11 mouse cellular contexts compared by ENCODE assay signal in the genomic region with DNA sequence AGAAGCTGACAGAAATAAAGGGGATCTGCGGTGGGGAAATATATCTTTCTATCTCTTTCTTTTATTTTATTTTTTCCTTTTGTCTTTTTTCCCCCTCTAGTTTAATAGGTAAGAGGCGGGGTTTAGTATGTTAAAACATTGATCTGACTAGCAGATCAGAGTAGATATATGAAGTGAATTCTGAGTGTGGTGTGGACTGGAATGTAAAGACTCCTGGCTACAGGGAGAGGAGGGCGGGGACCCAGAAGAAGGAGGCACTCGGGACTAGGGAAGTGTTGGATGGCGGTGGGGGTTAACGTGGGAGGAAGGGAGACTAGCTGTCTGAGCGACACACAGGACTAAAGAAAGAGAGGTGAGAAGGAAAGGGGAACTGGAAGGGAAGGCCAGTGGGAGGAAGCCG. TPM values are rescaled to one million over a fixed set of nuclear protein-coding genes. Genes with fewer than 3 reads are reported as not detected.
DNase-seq lines count a peak whose midpoint lies in the region; ATAC-seq lines count a peak whose summit lies in the region.
"Had no signal": no experiment of that assay in that cellular context is flagged by ENCODE, and none has a peak within 500 bp of the region (broad histone marks: within the 10 kb centered on the region; RNA-seq: fewer than 3 reads in every experiment).

A gene (plus strand): TSS at position 301 of the 400 bp plus-strand sequence.

- peak within 1 kb of the TSS; percentile 50 for H3K4me3 ChIP-seq in megakaryocyte, embryonic 14.5 days (replicated peaks)
- peak within 1 kb of the TSS; percentile 43 for H3K4me3 ChIP-seq in forebrain, embryonic 13.5 days
- H3K4me3 ChIP-seq in neural tube, embryonic 15.5 days (replicated peaks), result peak within 1 kb of the TSS; percentile 51

- H3K9ac ChIP-seq in forebrain, embryonic 13.5 days, result peak within 1 kb of the TSS; percentile 35; the same call in 1 of the 2 replicates
- H3K9ac ChIP-seq in neural tube, embryonic 15.5 days (replicated peaks), result peak within 1 kb of the TSS; percentile 51

- 4% methylated on average over 8 of the region's 8 CpGs for WGBS in forebrain, embryonic 13.5 days
- 5% methylated on average over 8 of the region's 8 CpGs for WGBS in neural tube, embryonic 15.5 days

- peak in 1 of 2 experiments; percentile 15 for DNase-seq in layer of hippocampus, postnatal 36 days
- no peak for DNase-seq in Muller cell, postnatal 12 days (ENCODE audit: inconsistent ontology term)
- DNase-seq in thymus, postnatal 10 days (ENCODE audit: low spot score in 2 of 2), result no peak
- DNase-seq in ovary, postnatal 36 days (ENCODE audit: low spot score), result no peak
- DNase-seq: adrenal gland, adult 8-10 months had no signal

- ATAC-seq in megakaryocyte, adult 5-6 weeks (ENCODE audit: poor library complexity, severe bottlenecking), result no peak
- no peak for ATAC-seq in forebrain, embryonic 13.5 days
- peak; percentile 19; the same call in 1 of the 2 replicates for ATAC-seq in neural tube, embryonic 15.5 days (ENCODE audit: low FRiP score)

- H3K27ac ChIP-seq in forebrain, embryonic 13.5 days, result no peak within 1 kb of the TSS
- H3K27ac ChIP-seq in neural tube, embryonic 15.5 days (replicated peaks), result no peak within 1 kb of the TSS

- H3K4me2 ChIP-seq in forebrain, embryonic 13.5 days, result peak within 1 kb of the TSS; percentile 84
- H3K4me2 ChIP-seq in neural tube, embryonic 15.5 days, result peak within 1 kb of the TSS; percentile 89

- peaks cover 38% of the 10 kb centered on the region for H3K27me3 ChIP-seq in megakaryocyte, embryonic 14.5 days (replicated peaks)
- peaks cover 43% of the 10 kb centered on the region for H3K27me3 ChIP-seq in forebrain, embryonic 13.5 days
- H3K27me3 ChIP-seq in neural tube, embryonic 15.5 days (replicated peaks), result peaks cover 44% of the 10 kb centered on the region

- H3K4me1 ChIP-seq in megakaryocyte, embryonic 14.5 days, result peaks cover 12% of the 10 kb centered on the region; the same call in 1 of the 2 replicates
- peaks cover 21% of the 10 kb centered on the region for H3K4me1 ChIP-seq in forebrain, embryonic 13.5 days
- H3K4me1 ChIP-seq in neural tube, embryonic 15.5 days, result peaks cover 17% of the 10 kb centered on the region

- no peaks in the 10 kb centered on the region for H3K36me3 ChIP-seq in megakaryocyte, embryonic 14.5 days (replicated peaks; ENCODE audit: low read length)
- H3K36me3 ChIP-seq in forebrain, embryonic 13.5 days (ENCODE audit: poor library complexity, severe bottlenecking), result no peaks in the 10 kb centered on the region
- H3K36me3 ChIP-seq in neural tube, embryonic 15.5 days, result no peaks in the 10 kb centered on the region

- peaks cover 9% of the 10 kb centered on the region; the same call in 1 of the 2 replicates for H3K9me3 ChIP-seq in megakaryocyte, embryonic 14.5 days
- H3K9me3 ChIP-seq in forebrain, embryonic 13.5 days (replicated peaks), result no peaks in the 10 kb centered on the region
- H3K9me3 ChIP-seq in neural tube, embryonic 15.5 days (replicated peaks), result no peaks in the 10 kb centered on the region

RNA-seq across cellular contexts. Expression of the gene that starts here (rescaled TPM):
- polyA plus RNA-seq in megakaryocyte, embryonic 14.5 days (2012; ENCODE audit: insufficient read depth, low replicate concordance), result not detected in 2 replicates
- not detected in 2 replicates for total RNA-seq in megakaryocyte, adult 5-6 weeks (2015)
- not detected in 2 replicates for total RNA-seq in megakaryocyte, adult 5-6 weeks (2017)
- polyA plus RNA-seq in forebrain, embryonic 13.5 days (2015; fragmentation: Nextera tagmentation; extraction: Ambion mirVana), result 0.28 and 0.35 TPM in 2 replicates
- total RNA-seq in layer of hippocampus, postnatal 36 days (2021), result 10 to 100 TPM; 43.7 to 45.1 TPM
- polyA plus RNA-seq in neural tube, embryonic 15.5 days (2015; fragmentation: Nextera tagmentation; extraction: Ambion mirVana), result 3.8 and 5.1 TPM in 2 replicates
- total RNA-seq: adrenal gland, adult 8-10 months; gastrocnemius, adult 18-20 months; heart, postnatal 25 days had no signal

Comparison
In these comparisons a context has a peak if more than half of its experiments do, and no peak if none do; other contexts are left out.
1. RNA of the gene that starts here (total RNA-seq): 43.7 to 45.1 TPM in layer of hippocampus, postnatal 36 days; not detected in megakaryocyte, adult 5-6 weeks; every median in the first group is over 10 times any median in the second.
2. Peak in every context shown above with its lines, with median percentiles within 50 percentile points of each other: H3K4me3 ChIP-seq.